Mouse (Mus musculus): Measurements from ENCODE around the gene Mlst8. TPM values are rescaled to one million over a fixed set of nuclear protein-coding genes. Genes with fewer than 3 reads are reported as not detected.

The Mlst8 gene
- polyA plus RNA-seq, 1 experiment from 2014 or later: 11.8 TPM

GRCm38 (mm10) chr17:24507806-24508460, 29.1 kb upstream of the Mlst8 start:
- ATAC-seq (ENCODE audit: low read depth): no peak
- no peak overlapping the region for H3K27ac ChIP-seq (ENCODE audit: low read length)
- H3K27me3 ChIP-seq (ENCODE audit: control insufficient read depth, insufficient read depth, low read depth, low read length): no peaks in the 10 kb centered on the region
- 72% methylated on average over 12 of the region's 12 CpGs for WGBS (ENCODE audit: insufficient replicate concordance)
- H3K4me3 ChIP-seq (ENCODE audit: low read depth, low read length): no peak overlapping the region
- H3K9ac ChIP-seq (ENCODE audit: low read depth, low read length): no peak overlapping the region
- no peaks in the 10 kb centered on the region for H3K9me3 ChIP-seq (replicated peaks; ENCODE audit: control insufficient read depth, low read length)
- no peak overlapping the region for H3K4me2 ChIP-seq (ENCODE audit: low read depth, low read length)
- peaks cover 3% of the 10 kb centered on the region; the same call in 1 of the 2 replicates for H3K4me1 ChIP-seq (ENCODE audit: control insufficient read depth, low read depth, low read length)
- peaks cover 16% of the 10 kb centered on the region for H3K36me3 ChIP-seq (ENCODE audit: control insufficient read depth, insufficient read depth)

- no peak overlapping the region for H3K4me3 ChIP-seq (ENCODE audit: low read depth, low read length)
- peak overlapping the region; percentile 50 for H3K4me2 ChIP-seq (ENCODE audit: low read depth, low read length)
- H3K9me3 ChIP-seq (replicated peaks; ENCODE audit: control insufficient read depth, low read length): no peaks in the 10 kb centered on the region
- ATAC-seq (ENCODE audit: low read depth): peak; percentile 60
- no peak overlapping the region for H3K9ac ChIP-seq (ENCODE audit: low read depth, low read length)
- peaks cover 3% of the 10 kb centered on the region; the same call in 1 of the 2 replicates for H3K4me1 ChIP-seq (ENCODE audit: control insufficient read depth, low read depth, low read length)
- WGBS (ENCODE audit: insufficient replicate concordance): 49% methylated on average over 19 of the region's 19 CpGs
- H3K27me3 ChIP-seq (ENCODE audit: control insufficient read depth, insufficient read depth, low read depth, low read length): no peaks in the 10 kb centered on the region
- no peak overlapping the region for H3K27ac ChIP-seq (ENCODE audit: low read length)
- peaks cover 16% of the 10 kb centered on the region for H3K36me3 ChIP-seq (ENCODE audit: control insufficient read depth, insufficient read depth)
These were observed 28.3 kb upstream of the Mlst8 start for GRCm38 (mm10) chr17:24507129-24507664.

GRCm38 (mm10) chr17:24506332-24507070, 27.6 kb upstream of the Mlst8 start:
- no peak overlapping the region for H3K9ac ChIP-seq (ENCODE audit: low read depth, low read length)
- no peaks in the 10 kb centered on the region for H3K27me3 ChIP-seq (ENCODE audit: control insufficient read depth, insufficient read depth, low read depth, low read length)
- H3K36me3 ChIP-seq (ENCODE audit: control insufficient read depth, insufficient read depth): peaks cover 16% of the 10 kb centered on the region
- peak; percentile 15; the same call in 1 of the 2 replicates for ATAC-seq (ENCODE audit: low read depth)
- peak overlapping the region; percentile 50 for H3K4me2 ChIP-seq (ENCODE audit: low read depth, low read length)
- 41% methylated on average over 36 of the region's 36 CpGs for WGBS (ENCODE audit: insufficient replicate concordance)
- H3K27ac ChIP-seq (ENCODE audit: low read length): no peak overlapping the region
- H3K9me3 ChIP-seq (replicated peaks; ENCODE audit: control insufficient read depth, low read length): no peaks in the 10 kb centered on the region
- no peak overlapping the region for H3K4me3 ChIP-seq (ENCODE audit: low read depth, low read length)
- H3K4me1 ChIP-seq (ENCODE audit: control insufficient read depth, low read depth, low read length): peaks cover 3% of the 10 kb centered on the region; the same call in 1 of the 2 replicates

- ATAC-seq (ENCODE audit: low read depth): no peak
- no peaks in the 10 kb centered on the region for H3K27me3 ChIP-seq (ENCODE audit: control insufficient read depth, insufficient read depth, low read depth, low read length)
- H3K4me1 ChIP-seq (ENCODE audit: control insufficient read depth, low read depth, low read length): peaks cover 3% of the 10 kb centered on the region; the same call in 1 of the 2 replicates
- no peak overlapping the region for H3K4me2 ChIP-seq (ENCODE audit: low read depth, low read length)
- no peak overlapping the region for H3K27ac ChIP-seq (ENCODE audit: low read length)
- no peaks in the 10 kb centered on the region for H3K9me3 ChIP-seq (replicated peaks; ENCODE audit: control insufficient read depth, low read length)
- H3K9ac ChIP-seq (ENCODE audit: low read depth, low read length): no peak overlapping the region
- H3K4me3 ChIP-seq (ENCODE audit: low read depth, low read length): no peak overlapping the region
- H3K36me3 ChIP-seq (ENCODE audit: control insufficient read depth, insufficient read depth): peaks cover 11% of the 10 kb centered on the region
- 85% methylated on average over 30 of the region's 30 CpGs for WGBS (ENCODE audit: insufficient replicate concordance)
These were observed 26.5 kb upstream of the Mlst8 start for GRCm38 (mm10) chr17:24505286-24505955.

- H3K9ac ChIP-seq (ENCODE audit: low read depth, low read length): no peak overlapping the region
- ATAC-seq (ENCODE audit: low read depth): no peak
- no peak overlapping the region for H3K4me2 ChIP-seq (ENCODE audit: low read depth, low read length)
- H3K4me3 ChIP-seq (ENCODE audit: low read depth, low read length): no peak overlapping the region
- H3K27me3 ChIP-seq (ENCODE audit: control insufficient read depth, insufficient read depth, low read depth, low read length): no peaks in the 10 kb centered on the region
- no peaks in the 10 kb centered on the region; the same call in 1 of the 2 replicates for H3K36me3 ChIP-seq (ENCODE audit: control insufficient read depth, insufficient read depth)
- H3K27ac ChIP-seq (ENCODE audit: low read length): no peak overlapping the region
- WGBS (ENCODE audit: insufficient replicate concordance): 88% methylated on average over 10 of the region's 10 CpGs
- H3K4me1 ChIP-seq (ENCODE audit: control insufficient read depth, low read depth, low read length): peaks cover 3% of the 10 kb centered on the region; the same call in 1 of the 2 replicates
- no peaks in the 10 kb centered on the region for H3K9me3 ChIP-seq (replicated peaks; ENCODE audit: control insufficient read depth, low read length)
These were observed 25.2 kb upstream of the Mlst8 start for GRCm38 (mm10) chr17:24504085-24504484.

GRCm38 (mm10) chr17:24502208-24502607, 23.3 kb upstream of the Mlst8 start:
- H3K9ac ChIP-seq (ENCODE audit: low read depth, low read length): no peak overlapping the region
- no peak overlapping the region for H3K27ac ChIP-seq (ENCODE audit: low read length)
- H3K4me3 ChIP-seq (ENCODE audit: low read depth, low read length): no peak overlapping the region
- WGBS (ENCODE audit: insufficient replicate concordance): 38% methylated on average over 11 of the region's 11 CpGs
- no peaks in the 10 kb centered on the region for H3K9me3 ChIP-seq (replicated peaks; ENCODE audit: control insufficient read depth, low read length)
- no peak for ATAC-seq (ENCODE audit: low read depth)
- H3K4me2 ChIP-seq (ENCODE audit: low read depth, low read length): no peak overlapping the region
- peaks cover 1% of the 10 kb centered on the region; the same call in 1 of the 2 replicates for H3K4me1 ChIP-seq (ENCODE audit: control insufficient read depth, low read depth, low read length)
- H3K36me3 ChIP-seq (ENCODE audit: control insufficient read depth, insufficient read depth): no peaks in the 10 kb centered on the region
- no peaks in the 10 kb centered on the region for H3K27me3 ChIP-seq (ENCODE audit: control insufficient read depth, insufficient read depth, low read depth, low read length)

GRCm38 (mm10) chr17:24496026-24496425, 17.1 kb upstream of the Mlst8 start:
- no peak for ATAC-seq (ENCODE audit: low read depth)
- WGBS (ENCODE audit: insufficient replicate concordance): 71% methylated on average over 1 of the region's 1 CpGs

GRCm38 (mm10) chr17:24495443-24495842, 16.6 kb upstream of the Mlst8 start:
- Histone ChIP-seq H3K4me1 (ENCODE audit: control insufficient read depth, low read depth, low read length) (no peaks in the 10 kb centered on the region), H3K27me3 (ENCODE audit: control insufficient read depth, insufficient read depth, low read depth, low read length) (peaks cover 5% of the 10 kb centered on the region), H3K9me3 (replicated peaks; ENCODE audit: control insufficient read depth, low read length) (no peaks in the 10 kb centered on the region), H3K9ac (ENCODE audit: low read depth, low read length) (no peak overlapping the region), H3K27ac (ENCODE audit: low read length) (no peak overlapping the region), H3K36me3 (ENCODE audit: control insufficient read depth, insufficient read depth) (no peaks in the 10 kb centered on the region), H3K4me3 (ENCODE audit: low read depth, low read length) (no peak overlapping the region), H3K4me2 (ENCODE audit: low read depth, low read length) (no peak overlapping the region)
- no peak for ATAC-seq (ENCODE audit: low read depth)
- WGBS (ENCODE audit: insufficient replicate concordance): 55% methylated on average over 3 of the region's 3 CpGs

More at GRCm38 (mm10) chr17:24496026-24496425, 17.1 kb upstream of the Mlst8 start:
- Histone ChIP-seq H3K4me1 (ENCODE audit: control insufficient read depth, low read depth, low read length) (no peaks in the 10 kb centered on the region), H3K27me3 (ENCODE audit: control insufficient read depth, insufficient read depth, low read depth, low read length) (no peaks in the 10 kb centered on the region; the same call in 1 of the 2 replicates), H3K36me3 (ENCODE audit: control insufficient read depth, insufficient read depth) (no peaks in the 10 kb centered on the region), H3K9me3 (replicated peaks; ENCODE audit: control insufficient read depth, low read length) (no peaks in the 10 kb centered on the region), H3K27ac (ENCODE audit: low read length) (no peak overlapping the region), H3K9ac (ENCODE audit: low read depth, low read length) (no peak overlapping the region), H3K4me3 (ENCODE audit: low read depth, low read length) (no peak overlapping the region), H3K4me2 (ENCODE audit: low read depth, low read length) (no peak overlapping the region)

Data from liver, embryonic 16.5 days (tissue).